Mouse (Mus musculus) limb, embryonic 14.5 days (tissue): ENCODE data around the gene Lamp2. TPM values are rescaled to one million over a fixed set of nuclear protein-coding genes. Genes with fewer than 3 reads are reported as not detected.
"Not testable (repeated sequence)": the region's sequence is repeated elsewhere in the genome, so short reads cannot be mapped to it uniquely, and the experiment has no call there.

Experiments used
- ATAC-seq: fragments of 200-750 bp; cut with Nextera tagmentation; 2 replicates; pipeline ENCODE4 v1.8.0; 2017; ENCODE audit warnings: low read depth, moderate number of reproducible peaks, moderate TSS enrichment; ENCODE audit not compliant: low FRiP score
- DNase-seq: peaks from one replicate; pipeline ENCODE4 v3.0.0-alpha.2; 2015; ENCODE audit warnings: low spot score
- H3K27ac ChIP-seq: fragments of 300-500 bp; sonication (generic); replicated peaks from 2 replicates; pipeline ENCODE4 v1.5.1; 2014; ENCODE audit warnings: low read depth, mild to moderate bottlenecking, low read length, moderate library complexity, mixed read lengths
- H3K27me3 ChIP-seq: fragments of 300-500 bp; sonication (generic); 2 replicates; pipeline ENCODE4 v1.6.1; 2014; ENCODE audit warnings: low read length, mixed read lengths; ENCODE audit not compliant: control insufficient read depth, insufficient read depth
- H3K36me3 ChIP-seq: fragments of 300-500 bp; sonication (generic); 2 replicates; pipeline ENCODE4 v1.6.1; 2014; ENCODE audit warnings: mild to moderate bottlenecking, low read length, moderate library complexity, mixed read lengths; ENCODE audit not compliant: control insufficient read depth, insufficient read depth
- H3K4me1 ChIP-seq: fragments of 300-500 bp; sonication (generic); 2 replicates; pipeline ENCODE4 v1.6.1; 2014; ENCODE audit warnings: antibody characterized with exemption, low read length, mixed read lengths; ENCODE audit not compliant: control insufficient read depth, insufficient read depth
- H3K4me2 ChIP-seq: fragments of 300-500 bp; sonication (generic); replicated peaks from 2 replicates; pipeline ENCODE4 v1.6.1; 2014; ENCODE audit warnings: low read depth, mild to moderate bottlenecking, low read length, moderate library complexity; ENCODE audit not compliant: severe bottlenecking
- H3K4me3 ChIP-seq: fragments of 300-500 bp; sonication (generic); replicated peaks from 2 replicates; pipeline ENCODE4 v1.5.1; 2014; ENCODE audit warnings: low read length
- H3K9ac ChIP-seq: fragments of 300-500 bp; sonication (generic); 2 replicates; pipeline ENCODE4 v1.6.1; 2014; ENCODE audit warnings: mild to moderate bottlenecking, low read depth, low read length, moderate library complexity; ENCODE audit not compliant: severe bottlenecking
- H3K9me3 ChIP-seq: fragments of 300-500 bp; sonication (generic); 2 replicates; pipeline ENCODE4 v1.6.1; 2016; ENCODE audit warnings: low read length; ENCODE audit not compliant: control insufficient read depth
- POLR2A ChIP-seq: fragments of 200-500 bp; IDR thresholded peaks from 2 replicates; pipeline ENCODE4 v1.8.0; 2012; ENCODE audit warnings: inconsistent platforms, mild to moderate bottlenecking, moderate library complexity, borderline replicate concordance; ENCODE audit not compliant: insufficient read depth, insufficient read length; ENCODE audit errors: extremely low read depth
- WGBS: fragments of 180-500 bp; shearing (Covaris S2); extraction: QIAGEN DNeasy Blood & Tissue Kit; methylation state at CpG from one replicate; pipeline ENCODE4 v1.1.7; 2014; 5-methylcytosine and 5-hydroxymethylcytosine counted together
- polyA plus RNA-seq, 2 experiments: library from polyadenylated mRNA; depleted of rRNA in 1 of 2; stranded (reverse) in 1 of 2; unstranded in 1 of 2; fragments of >200 nt; fragmentation: Nextera tagmentation in 1 of 2; extraction: Ambion mirVana in 1 of 2; gene quantifications; 2 replicates each; pipeline versions ENCODE4 v1.2.1 to v1.2.3; 2012 to 2014

Lamp2 gene
- polyA plus RNA-seq, 2 experiments = 108 to 172 TPM

GRCm38 (mm10) chrX:38422396-38422795, 33.9 kb downstream of the Lamp2 start:
- no peaks in the 10 kb centered on the region for H3K9me3 ChIP-seq
- WGBS = 79% methylated on average over 3 of the region's 3 CpGs
- H3K4me1 ChIP-seq = no peaks in the 10 kb centered on the region
- no peaks in the 10 kb centered on the region for H3K27me3 ChIP-seq
- DNase-seq (no peak), ATAC-seq (no peak)
- H3K9ac ChIP-seq = no peak overlapping the region
- no peak overlapping the region for H3K27ac ChIP-seq
- peaks cover 24% of the 10 kb centered on the region for H3K36me3 ChIP-seq
- H3K4me2 ChIP-seq = no peak overlapping the region
- H3K4me3 ChIP-seq = no peak overlapping the region
- TF ChIP-seq POLR2A = no peak

GRCm38 (mm10) chrX:38403879-38404278, 52.4 kb downstream of the Lamp2 start:
- Histone ChIP-seq H3K4me1 (no peaks in the 10 kb centered on the region), H3K36me3 (no peaks in the 10 kb centered on the region), H3K4me3 (no peak overlapping the region), H3K4me2 (no peak overlapping the region), H3K27ac (no peak overlapping the region), H3K27me3 (no peaks in the 10 kb centered on the region), H3K9me3 (no peaks in the 10 kb centered on the region), H3K9ac (no peak overlapping the region)
- TF ChIP-seq POLR2A = no peak
- ATAC-seq = no peak
- 76% methylated on average over 3 of the region's 3 CpGs for WGBS
- no peak for DNase-seq

GRCm38 (mm10) chrX:38402981-38403380, 53.3 kb downstream of the Lamp2 start:
- no peaks in the 10 kb centered on the region for H3K9me3 ChIP-seq
- H3K4me1 ChIP-seq = no peaks in the 10 kb centered on the region
- no peak overlapping the region for H3K4me2 ChIP-seq
- H3K4me3 ChIP-seq = no peak overlapping the region
- no peaks in the 10 kb centered on the region for H3K36me3 ChIP-seq
- 72% methylated on average over 5 of the region's 5 CpGs for WGBS
- H3K27me3 ChIP-seq = no peaks in the 10 kb centered on the region
- no peak overlapping the region for H3K27ac ChIP-seq
- ATAC-seq (no peak), DNase-seq (no peak)
- no peak for TF ChIP-seq POLR2A
- no peak overlapping the region for H3K9ac ChIP-seq

- H3K36me3 ChIP-seq = no peaks in the 10 kb centered on the region
- no peak overlapping the region for H3K9ac ChIP-seq
- DNase-seq (no peak), ATAC-seq (no peak)
- H3K27ac ChIP-seq = no peak overlapping the region
- H3K27me3 ChIP-seq = no peaks in the 10 kb centered on the region
- no peak overlapping the region for H3K4me2 ChIP-seq
- H3K9me3 ChIP-seq = no peaks in the 10 kb centered on the region
- no peak for TF ChIP-seq POLR2A
- H3K4me1 ChIP-seq = no peaks in the 10 kb centered on the region
- no peak overlapping the region for H3K4me3 ChIP-seq
- 62% methylated on average over 6 of the region's 6 CpGs for WGBS
Observed at GRCm38 (mm10) chrX:38402004-38402403, 54.2 kb downstream of the Lamp2 start.

- Histone ChIP-seq H3K4me1 (no peaks in the 10 kb centered on the region), H3K4me3 (no peak overlapping the region), H3K27ac (no peak overlapping the region), H3K36me3 (no peaks in the 10 kb centered on the region), H3K9me3 (no peaks in the 10 kb centered on the region), H3K27me3 (no peaks in the 10 kb centered on the region), H3K9ac (no peak overlapping the region), H3K4me2 (no peak overlapping the region)
- 77% methylated on average over 3 of the region's 3 CpGs for WGBS
- no peak for DNase-seq
- no peak for ATAC-seq
- TF ChIP-seq POLR2A = no peak
Observed at GRCm38 (mm10) chrX:38400616-38401015, 55.6 kb downstream of the Lamp2 start.

- H3K36me3 ChIP-seq = no peaks in the 10 kb centered on the region
- 84% methylated on average over 1 of the region's 1 CpGs for WGBS
- no peak for DNase-seq
Observed at GRCm38 (mm10) chrX:38399671-38400070, 56.6 kb downstream of the Lamp2 start.

GRCm38 (mm10) chrX:38373169-38373568, 83.1 kb downstream of the Lamp2 start:
- not testable (repeated sequence) for H3K36me3 ChIP-seq, DNase-seq, H3K4me2 ChIP-seq, H3K27me3 ChIP-seq, H3K4me3 ChIP-seq, H3K27ac ChIP-seq, H3K9ac ChIP-seq, H3K9me3 ChIP-seq, ATAC-seq, H3K4me1 ChIP-seq
- 79% methylated on average over 1 of the region's 1 CpGs for WGBS

More at GRCm38 (mm10) chrX:38399671-38400070, 56.6 kb downstream of the Lamp2 start:
- H3K9ac ChIP-seq = no peak overlapping the region
- no peak overlapping the region for H3K4me3 ChIP-seq
- H3K4me1 ChIP-seq = no peaks in the 10 kb centered on the region
- H3K27me3 ChIP-seq = no peaks in the 10 kb centered on the region
- no peak overlapping the region for H3K27ac ChIP-seq
- H3K9me3 ChIP-seq = no peaks in the 10 kb centered on the region
- no peak for TF ChIP-seq POLR2A
- H3K4me2 ChIP-seq = no peak overlapping the region
- ATAC-seq = no peak

- not testable (repeated sequence) for DNase-seq, H3K9me3 ChIP-seq, H3K4me1 ChIP-seq, ATAC-seq, H3K9ac ChIP-seq, H3K27me3 ChIP-seq, H3K4me3 ChIP-seq, H3K4me2 ChIP-seq, H3K27ac ChIP-seq, H3K36me3 ChIP-seq
- 85% methylated on average over 1 of the region's 1 CpGs for WGBS
Observed at GRCm38 (mm10) chrX:38364621-38365020, 91.6 kb downstream of the Lamp2 start.
